ENCODE assay signal across 33 mouse cellular contexts in the genomic region with DNA sequence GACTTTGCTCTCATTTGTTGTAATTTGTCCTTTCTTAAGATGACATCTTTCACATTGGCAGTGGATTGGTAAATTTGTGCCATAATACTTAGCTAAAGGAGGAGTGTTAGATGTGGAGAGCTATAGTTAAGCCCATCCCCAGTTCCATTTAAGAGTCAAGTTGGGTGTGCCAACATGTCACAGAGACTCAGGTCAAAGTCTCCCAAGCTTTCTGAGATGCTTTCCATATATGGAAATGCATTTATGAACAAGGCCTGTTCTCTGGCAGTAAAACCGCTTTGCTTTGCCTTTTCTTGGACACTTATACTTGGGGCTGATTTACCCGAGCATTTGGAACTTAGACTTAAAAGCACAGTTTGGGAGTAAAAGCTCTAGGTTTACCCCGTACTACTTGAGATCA. TPM values are rescaled to one million over a fixed set of nuclear protein-coding genes. Genes with fewer than 3 reads are reported as not detected.
DNase-seq lines count a peak whose midpoint lies in the region; ATAC-seq and TF ChIP-seq lines count a peak whose summit lies in the region.
"Had no signal": no experiment of that assay in that cellular context is flagged by ENCODE, and none has a peak within 500 bp of the region (broad histone marks: within the 10 kb centered on the region; RNA-seq: fewer than 3 reads in every experiment).

No protein-coding gene starts in this region.

- no peak for TF ChIP-seq POLR2A in small intestine, adult 2 months (IDR thresholded peaks at IDR 0.05; ENCODE audit: low read depth, low read length)

- no peak for DNase-seq in intestine, embryonic 14.5 days (ENCODE audit: low spot score)
- DNase-seq in gastrocnemius, adult 8-10 months (ENCODE audit: low spot score in 2 of 2) = no peak
- DNase-seq in MN1 (ENCODE audit: low spot score) = no peak
- DNase-seq in spleen, postnatal 4 days (ENCODE audit: low spot score in 2 of 2) = no peak
- DNase-seq: adrenal gland, postnatal 10 days; adrenal gland, postnatal 36 days; B cell, adult 2 months; cerebellum, adult 11 months; cerebellum, adult 8-10 months; cerebellum, postnatal 10 days; cerebellum, postnatal 36 days; embryo, embryonic 11 days; gastrocnemius, postnatal 10 days; heart, adult 18-20 months; heart, postnatal 10 days; heart, postnatal 36 days; kidney, adult 18-20 months had no signal

- ATAC-seq in intestine, embryonic 14.5 days (replicated peaks; ENCODE audit: low FRiP score, low TSS enrichment, low read depth) = no peak
- ATAC-seq in intestine, embryonic 16.5 days = peak; percentile 91
- peak; percentile 74 for ATAC-seq in stomach, embryonic 16.5 days (ENCODE audit: insufficient read depth, low FRiP score)
- ATAC-seq: forebrain, embryonic 15.5 days; hindbrain, embryonic 16.5 days had no signal

- no peak for TF ChIP-seq CTCF in small intestine, adult 2 months (IDR thresholded peaks at IDR 0.05; ENCODE audit: extremely low read depth, insufficient read length, insufficient replicate concordance, low read depth, low read length)

- no peak overlapping the region for H3K4me3 ChIP-seq in intestine, embryonic 14.5 days (ENCODE audit: low read depth, low read length)
- H3K4me3 ChIP-seq in intestine, embryonic 16.5 days (ENCODE audit: low read length) = no peak overlapping the region
- H3K4me3 ChIP-seq in small intestine, adult 2 months (ENCODE audit: low read depth, low read length) = no peak overlapping the region
- no peak overlapping the region for H3K4me3 ChIP-seq in stomach, embryonic 16.5 days (replicated peaks; ENCODE audit: low read length)
- H3K4me3 ChIP-seq: embryonic facial prominence, embryonic 15.5 days; erythroblast, embryonic 14.5 days; forebrain, embryonic 12.5 days; forebrain, embryonic 15.5 days; heart, embryonic 12.5 days; heart, embryonic 15.5 days; hindbrain, embryonic 10.5 days; hindbrain, embryonic 13.5 days had no signal

- H3K27me3 ChIP-seq in intestine, embryonic 14.5 days (replicated peaks; ENCODE audit: control insufficient read depth, insufficient read depth, low read length) = no peaks in the 10 kb centered on the region
- H3K27me3 ChIP-seq in intestine, embryonic 16.5 days (replicated peaks; ENCODE audit: control insufficient read depth, insufficient read depth, low read length) = no peaks in the 10 kb centered on the region
- no peaks in the 10 kb centered on the region for H3K27me3 ChIP-seq in small intestine, adult 2 months (ENCODE audit: control insufficient read depth, insufficient read depth, low read length)
- no peaks in the 10 kb centered on the region for H3K27me3 ChIP-seq in stomach, embryonic 16.5 days (ENCODE audit: control insufficient read depth, insufficient read depth, low read length)
- H3K27me3 ChIP-seq: embryonic facial prominence, embryonic 15.5 days; forebrain, embryonic 12.5 days; forebrain, embryonic 15.5 days; heart, embryonic 12.5 days; heart, embryonic 15.5 days; hindbrain, embryonic 13.5 days had no signal

- H3K9me3 ChIP-seq in intestine, embryonic 14.5 days (ENCODE audit: control insufficient read depth, low read length) = no peaks in the 10 kb centered on the region
- no peaks in the 10 kb centered on the region for H3K9me3 ChIP-seq in intestine, embryonic 16.5 days (ENCODE audit: control insufficient read depth, low read length)
- no peaks in the 10 kb centered on the region for H3K9me3 ChIP-seq in stomach, embryonic 16.5 days (replicated peaks; ENCODE audit: control insufficient read depth, low read length)
- H3K9me3 ChIP-seq: embryonic facial prominence, embryonic 15.5 days; forebrain, embryonic 12.5 days; forebrain, embryonic 15.5 days; heart, embryonic 12.5 days; heart, embryonic 15.5 days; hindbrain, embryonic 10.5 days; hindbrain, embryonic 13.5 days had no signal

- no peak overlapping the region for H3K9ac ChIP-seq in intestine, embryonic 14.5 days (ENCODE audit: low read length)
- H3K9ac ChIP-seq in intestine, embryonic 16.5 days (ENCODE audit: low read depth, low read length) = no peak overlapping the region
- H3K9ac ChIP-seq in stomach, embryonic 16.5 days (ENCODE audit: low read length) = no peak overlapping the region
- H3K9ac ChIP-seq: embryonic facial prominence, embryonic 15.5 days; forebrain, embryonic 12.5 days; forebrain, embryonic 15.5 days; heart, embryonic 12.5 days; heart, embryonic 15.5 days; hindbrain, embryonic 13.5 days had no signal

- 55% methylated on average over 3 of the region's 3 CpGs for WGBS in intestine, embryonic 14.5 days
- WGBS in intestine, embryonic 16.5 days = 51% methylated on average over 3 of the region's 3 CpGs
- WGBS in small intestine, adult 2 months = 17% methylated on average over 3 of the region's 3 CpGs
- WGBS in stomach, embryonic 16.5 days = 41% methylated on average over 3 of the region's 3 CpGs

- H3K27ac ChIP-seq in intestine, embryonic 14.5 days (ENCODE audit: low read depth) = peak overlapping the region; percentile 13; the same call in 1 of the 2 replicates
- H3K27ac ChIP-seq in intestine, embryonic 16.5 days (ENCODE audit: low read length) = peak overlapping the region; percentile 80
- H3K27ac ChIP-seq in small intestine, adult 2 months (ENCODE audit: insufficient read depth, low read depth, low read length) = peak overlapping the region; percentile 79
- peak overlapping the region; percentile 74; the same call in 1 of the 2 replicates for H3K27ac ChIP-seq in stomach, embryonic 16.5 days (ENCODE audit: low read length)
- H3K27ac ChIP-seq: embryonic facial prominence, embryonic 15.5 days; forebrain, embryonic 12.5 days; forebrain, embryonic 15.5 days; heart, embryonic 15.5 days; hindbrain, embryonic 10.5 days; hindbrain, embryonic 13.5 days had no signal

- no peaks in the 10 kb centered on the region for H3K36me3 ChIP-seq in intestine, embryonic 14.5 days (ENCODE audit: control insufficient read depth, insufficient read depth, low read length)
- H3K36me3 ChIP-seq in intestine, embryonic 16.5 days (ENCODE audit: control insufficient read depth, insufficient read depth, low read length) = no peaks in the 10 kb centered on the region
- no peaks in the 10 kb centered on the region for H3K36me3 ChIP-seq in small intestine, adult 2 months (ENCODE audit: control insufficient read depth, insufficient read depth, low read length)
- no peaks in the 10 kb centered on the region for H3K36me3 ChIP-seq in stomach, embryonic 16.5 days (ENCODE audit: control insufficient read depth, insufficient read depth, low read length)
- H3K36me3 ChIP-seq: embryonic facial prominence, embryonic 15.5 days; forebrain, embryonic 12.5 days; forebrain, embryonic 15.5 days; G1E; heart, embryonic 12.5 days; heart, embryonic 15.5 days; hindbrain, embryonic 10.5 days; hindbrain, embryonic 13.5 days had no signal

- H3K4me2 ChIP-seq in intestine, embryonic 14.5 days (ENCODE audit: low read length) = no peak overlapping the region
- H3K4me2 ChIP-seq in intestine, embryonic 16.5 days (ENCODE audit: low read depth, low read length) = no peak overlapping the region
- H3K4me2 ChIP-seq in stomach, embryonic 16.5 days (ENCODE audit: low read depth, low read length) = no peak overlapping the region
- H3K4me2 ChIP-seq: embryonic facial prominence, embryonic 15.5 days; forebrain, embryonic 12.5 days; forebrain, embryonic 15.5 days; heart, embryonic 12.5 days; heart, embryonic 15.5 days; hindbrain, embryonic 13.5 days had no signal

- no peaks in the 10 kb centered on the region for H3K4me1 ChIP-seq in intestine, embryonic 14.5 days (replicated peaks; ENCODE audit: control insufficient read depth, insufficient read depth, low read length)
- H3K4me1 ChIP-seq in intestine, embryonic 16.5 days (ENCODE audit: control insufficient read depth, insufficient read depth, low read length) = peaks cover 7% of the 10 kb centered on the region
- peaks cover 20% of the 10 kb centered on the region; the same call in 1 of the 2 replicates for H3K4me1 ChIP-seq in small intestine, adult 2 months (ENCODE audit: control insufficient read depth, insufficient read depth, insufficient read length, low read length)
- no peaks in the 10 kb centered on the region for H3K4me1 ChIP-seq in stomach, embryonic 16.5 days (ENCODE audit: control insufficient read depth, insufficient read depth, low read length)
- H3K4me1 ChIP-seq: embryonic facial prominence, embryonic 15.5 days; forebrain, embryonic 12.5 days; forebrain, embryonic 15.5 days; heart, embryonic 12.5 days; heart, embryonic 15.5 days; hindbrain, embryonic 10.5 days had no signal

RNA-seq across cellular contexts. Expression of gene Nmur2, which starts 18.4 kb away (rescaled TPM):
- 0.36 and 0.41 TPM in 2 replicates for polyA plus RNA-seq in intestine, embryonic 14.5 days (2014; fragmentation: Nextera tagmentation; extraction: Ambion mirVana)
- polyA plus RNA-seq in intestine, embryonic 16.5 days (2015; fragmentation: Nextera tagmentation; extraction: Ambion mirVana) = 0.61 and 0.78 TPM in 2 replicates
- polyA plus RNA-seq in small intestine, adult 2 months (2012; rRNA removed) = 0.29 and 1.3 TPM in 2 replicates
- 0.70 and 0.76 TPM in 2 replicates for polyA plus RNA-seq in stomach, embryonic 16.5 days (2015; fragmentation: Nextera tagmentation; extraction: Ambion mirVana)
- total RNA-seq in gastrocnemius, adult 8-10 months (2022) = not detected
- total RNA-seq: adrenal gland, postnatal 10 days; adrenal gland, postnatal 36 days; CH12.LX; gastrocnemius, postnatal 10 days; gastrocnemius, postnatal 4 days; heart, adult 18-20 months; heart, postnatal 10 days; heart, postnatal 36 days had no signal
- polyA plus RNA-seq: cortical plate, adult 2 months; erythroblast, embryonic 14.5 days; forebrain, embryonic 12.5 days; G1E; heart, embryonic 12.5 days; heart, embryonic 15.5 days; hindbrain, embryonic 10.5 days had no signal

Comparison
In these comparisons a context has a peak if more than half of its experiments do, and no peak if none do; other contexts are left out.
1. H3K27ac ChIP-seq: peak in every context shown above with its lines; median percentile 80 in intestine, embryonic 16.5 days; 79 in small intestine, adult 2 months; 74 in stomach, embryonic 16.5 days; 13 in intestine, embryonic 14.5 days.